Mouse (Mus musculus): ENCODE results near the gene Timm10. TPM values are rescaled to one million over a fixed set of nuclear protein-coding genes. Genes with fewer than 3 reads are reported as not detected.
"Not testable (repeated sequence)": the region's sequence is repeated elsewhere in the genome, so short reads cannot be mapped to it uniquely, and the experiment has no call there.

The Timm10 gene
- polyA plus RNA-seq, 1 experiment: 82.0 TPM

- no peaks in the 10 kb centered on the region for H3K4me1 ChIP-seq (ENCODE audit: control insufficient read depth, insufficient read depth, low read length)
- H3K4me3 ChIP-seq (ENCODE audit: insufficient read depth, low read length): peak overlapping the region; percentile 54
- H3K27ac ChIP-seq (ENCODE audit: insufficient read depth, low read length): no peak overlapping the region
- no peak for TF ChIP-seq POLR2A (IDR thresholded peaks at IDR 0.05; ENCODE audit: extremely low read depth, insufficient read depth, low read length)
- TF ChIP-seq CTCF (IDR thresholded peaks at IDR 0.05; ENCODE audit: extremely low read depth, insufficient read depth, low read length): peak; percentile 95
Observed at GRCm38 (mm10) chr2:84797833-84798492, 28.8 kb upstream of the Timm10 start.

- no peak; the same call in 1 of the 2 replicates for TF ChIP-seq POLR2A (IDR thresholded peaks at IDR 0.05; ENCODE audit: extremely low read depth, insufficient read depth, low read length)
- TF ChIP-seq CTCF (IDR thresholded peaks at IDR 0.05; ENCODE audit: extremely low read depth, insufficient read depth, low read length): no peak
- H3K4me3 ChIP-seq (ENCODE audit: insufficient read depth, low read length): peak within 1 kb of the TSS; percentile 54
- no peaks in the 10 kb centered on the region for H3K4me1 ChIP-seq (ENCODE audit: control insufficient read depth, insufficient read depth, low read length)
- H3K27ac ChIP-seq (ENCODE audit: insufficient read depth, low read length): no peak within 1 kb of the TSS
Observed at GRCm38 (mm10) chr2:84798493-84798921, 28.3 kb upstream of the Timm10 start, which contains the start of gene Ube2l6. Ube2l6 (plus strand) TSS chr2:84798828.

GRCm38 (mm10) chr2:84799041-84799561 is 27.7 kb upstream of the Timm10 start:
- TF ChIP-seq CTCF (IDR thresholded peaks at IDR 0.05; ENCODE audit: extremely low read depth, insufficient read depth, low read length) (peak; percentile 51), POLR2A (IDR thresholded peaks at IDR 0.05; ENCODE audit: extremely low read depth, insufficient read depth, low read length) (no peak)
- no peaks in the 10 kb centered on the region for H3K4me1 ChIP-seq (ENCODE audit: control insufficient read depth, insufficient read depth, low read length)
- H3K27ac ChIP-seq (ENCODE audit: insufficient read depth, low read length): no peak overlapping the region
- H3K4me3 ChIP-seq (ENCODE audit: insufficient read depth, low read length): peak overlapping the region; percentile 54

GRCm38 (mm10) chr2:84800304-84800703 is 26.5 kb upstream of the Timm10 start:
- TF ChIP-seq POLR2A (IDR thresholded peaks at IDR 0.05; ENCODE audit: extremely low read depth, insufficient read depth, low read length) (no peak), CTCF (IDR thresholded peaks at IDR 0.05; ENCODE audit: extremely low read depth, insufficient read depth, low read length) (no peak)
- Histone ChIP-seq H3K4me3 (ENCODE audit: insufficient read depth, low read length) (no peak overlapping the region), H3K27ac (ENCODE audit: insufficient read depth, low read length) (no peak overlapping the region), H3K4me1 (ENCODE audit: control insufficient read depth, insufficient read depth, low read length) (no peaks in the 10 kb centered on the region)

- H3K4me1 ChIP-seq (ENCODE audit: control insufficient read depth, insufficient read depth, low read length); H3K27ac ChIP-seq (ENCODE audit: insufficient read depth, low read length); H3K4me3 ChIP-seq (ENCODE audit: insufficient read depth, low read length): not testable (repeated sequence)
Observed at GRCm38 (mm10) chr2:84801223-84801622, 25.6 kb upstream of the Timm10 start.

GRCm38 (mm10) chr2:84803963-84804362 is 22.8 kb upstream of the Timm10 start:
- H3K4me1 ChIP-seq (ENCODE audit: control insufficient read depth, insufficient read depth, low read length): no peaks in the 10 kb centered on the region
- no peak overlapping the region for H3K4me3 ChIP-seq (ENCODE audit: insufficient read depth, low read length)
- H3K27ac ChIP-seq (ENCODE audit: insufficient read depth, low read length): no peak overlapping the region
- TF ChIP-seq POLR2A (IDR thresholded peaks at IDR 0.05; ENCODE audit: extremely low read depth, insufficient read depth, low read length) (no peak), CTCF (IDR thresholded peaks at IDR 0.05; ENCODE audit: extremely low read depth, insufficient read depth, low read length) (no peak)

- no peak for TF ChIP-seq POLR2A (IDR thresholded peaks at IDR 0.05; ENCODE audit: extremely low read depth, insufficient read depth, low read length)
- no peak for TF ChIP-seq CTCF (IDR thresholded peaks at IDR 0.05; ENCODE audit: extremely low read depth, insufficient read depth, low read length)
- Histone ChIP-seq H3K27ac (ENCODE audit: insufficient read depth, low read length) (no peak overlapping the region), H3K4me3 (ENCODE audit: insufficient read depth, low read length) (no peak overlapping the region), H3K4me1 (ENCODE audit: control insufficient read depth, insufficient read depth, low read length) (no peaks in the 10 kb centered on the region)
Observed at GRCm38 (mm10) chr2:84806546-84806945, 20.3 kb upstream of the Timm10 start.

GRCm38 (mm10) chr2:84809330-84809729 is 17.5 kb upstream of the Timm10 start:
- TF ChIP-seq CTCF (IDR thresholded peaks at IDR 0.05; ENCODE audit: extremely low read depth, insufficient read depth, low read length) (no peak), POLR2A (IDR thresholded peaks at IDR 0.05; ENCODE audit: extremely low read depth, insufficient read depth, low read length) (no peak)
- no peaks in the 10 kb centered on the region for H3K4me1 ChIP-seq (ENCODE audit: control insufficient read depth, insufficient read depth, low read length)
- no peak overlapping the region for H3K4me3 ChIP-seq (ENCODE audit: insufficient read depth, low read length)
- no peak overlapping the region for H3K27ac ChIP-seq (ENCODE audit: insufficient read depth, low read length)

- TF ChIP-seq POLR2A (IDR thresholded peaks at IDR 0.05; ENCODE audit: extremely low read depth, insufficient read depth, low read length) (no peak), CTCF (IDR thresholded peaks at IDR 0.05; ENCODE audit: extremely low read depth, insufficient read depth, low read length) (no peak)
- Histone ChIP-seq H3K4me1 (ENCODE audit: control insufficient read depth, insufficient read depth, low read length) (no peaks in the 10 kb centered on the region), H3K4me3 (ENCODE audit: insufficient read depth, low read length) (no peak overlapping the region), H3K27ac (ENCODE audit: insufficient read depth, low read length) (no peak overlapping the region)
Observed at GRCm38 (mm10) chr2:84810526-84810885, 16.3 kb upstream of the Timm10 start.

- H3K27ac ChIP-seq (ENCODE audit: insufficient read depth, low read length): no peak overlapping the region
- peak overlapping the region; percentile 3; the same call in 1 of the 2 replicates for H3K4me3 ChIP-seq (ENCODE audit: insufficient read depth, low read length)
- TF ChIP-seq POLR2A (IDR thresholded peaks at IDR 0.05; ENCODE audit: extremely low read depth, insufficient read depth, low read length): no peak
- TF ChIP-seq CTCF (IDR thresholded peaks at IDR 0.05; ENCODE audit: extremely low read depth, insufficient read depth, low read length): peak; percentile 64
- H3K4me1 ChIP-seq (ENCODE audit: control insufficient read depth, insufficient read depth, low read length): no peaks in the 10 kb centered on the region
Observed at GRCm38 (mm10) chr2:84810886-84811577, 15.8 kb upstream of the Timm10 start.

Data from cortical plate, adult 2 months (tissue).